Mouse (Mus musculus) lung, embryonic 14.5 days (tissue): ENCODE measurements around the gene Pax8. TPM values are rescaled to one million over a fixed set of nuclear protein-coding genes. Genes with fewer than 3 reads are reported as not detected.

Experiments
- ATAC-seq: fragments of 200-750 bp; cut with Nextera tagmentation; 2 replicates; pipeline ENCODE4 v1.8.0; 2017; ENCODE audit warnings: mild to moderate bottlenecking, moderate TSS enrichment, moderate library complexity; ENCODE audit not compliant: insufficient read depth
- DNase-seq: peaks from one replicate; pipeline ENCODE4 v3.0.0-alpha.2; 2015
- H3K27ac ChIP-seq: fragments of 300-500 bp; sonication (generic); 2 replicates; pipeline ENCODE4 v1.5.1; 2014; ENCODE audit warnings: low read depth, mild to moderate bottlenecking, moderate library complexity
- H3K27me3 ChIP-seq: fragments of 300-500 bp; sonication (generic); 2 replicates; pipeline ENCODE4 v1.6.1; 2014; ENCODE audit warnings: low read length, control low read depth; ENCODE audit not compliant: insufficient read depth
- H3K36me3 ChIP-seq: fragments of 300-500 bp; sonication (generic); 2 replicates; pipeline ENCODE4 v1.6.1; 2014; ENCODE audit warnings: control low read depth; ENCODE audit not compliant: insufficient read depth
- H3K4me1 ChIP-seq: fragments of 300-500 bp; sonication (generic); 2 replicates; pipeline ENCODE4 v1.6.1; 2014; ENCODE audit warnings: antibody characterized with exemption, control low read depth; ENCODE audit not compliant: insufficient read depth
- H3K4me2 ChIP-seq: fragments of 300-500 bp; sonication (generic); 2 replicates; pipeline ENCODE4 v1.6.1; 2014; ENCODE audit warnings: mild to moderate bottlenecking
- H3K4me3 ChIP-seq: fragments of 300-500 bp; sonication (generic); 2 replicates; pipeline ENCODE4 v1.5.1; 2014; ENCODE audit warnings: low read depth, low read length
- H3K9ac ChIP-seq: fragments of 300-500 bp; sonication (generic); 2 replicates; pipeline ENCODE4 v1.6.1; 2014
- H3K9me3 ChIP-seq: fragments of 300-500 bp; sonication (generic); 2 replicates; pipeline ENCODE4 v1.6.1; 2016; ENCODE audit warnings: low read depth, low read length, control low read depth
- CTCF ChIP-seq: IDR thresholded peaks from 2 replicates; pipeline ENCODE4 v1.5.1; 2016; ENCODE audit warnings: antibody characterized with exemption, low read depth
- WGBS: fragments of 180-500 bp; shearing (Covaris S2); extraction: QIAGEN DNeasy Blood & Tissue Kit; methylation state at CpG from one replicate; pipeline ENCODE4 v1.1.7; 2014; 5-methylcytosine and 5-hydroxymethylcytosine counted together
- polyA plus RNA-seq: library from polyadenylated mRNA; unstranded; fragments of >200 nt; fragmentation: Nextera tagmentation; extraction: Ambion mirVana; gene quantifications from 2 replicates; pipeline ENCODE4 v1.2.1, GENCODE M21; 2014

Pax8 gene
- polyA plus RNA-seq, 1 experiment from 2014 or later = not detected

DNA sequence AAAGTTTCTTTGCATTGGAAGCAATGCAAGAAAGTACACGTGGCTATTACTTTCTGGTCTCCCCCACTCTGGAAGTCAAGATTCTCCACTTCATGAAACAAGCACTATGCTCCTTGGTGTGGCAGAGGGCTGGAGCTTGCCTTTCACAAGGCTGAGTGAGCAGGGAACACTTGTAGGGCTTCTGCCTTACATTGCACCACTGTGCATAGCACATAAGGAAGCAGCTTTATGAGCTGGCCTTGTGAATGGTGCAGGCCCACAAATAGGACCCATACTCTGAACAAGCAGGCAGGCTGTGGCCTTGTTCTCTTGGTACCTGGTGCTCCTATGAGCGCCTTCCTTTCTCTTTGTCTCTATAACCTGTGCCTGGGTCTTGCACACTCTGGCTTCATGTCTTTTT lies 82.1 kb downstream of the Pax8 start:
- 75% methylated on average over 2 of the region's 2 CpGs for WGBS
- Histone ChIP-seq H3K36me3 (no peaks in the 10 kb centered on the region), H3K27ac (no peak overlapping the region), H3K27me3 (no peaks in the 10 kb centered on the region), H3K4me3 (no peak overlapping the region), H3K4me1 (no peaks in the 10 kb centered on the region), H3K9me3 (no peaks in the 10 kb centered on the region), H3K4me2 (no peak overlapping the region), H3K9ac (no peak overlapping the region)
- TF ChIP-seq CTCF = no peak
- ATAC-seq (no peak), DNase-seq (no peak)

DNA sequence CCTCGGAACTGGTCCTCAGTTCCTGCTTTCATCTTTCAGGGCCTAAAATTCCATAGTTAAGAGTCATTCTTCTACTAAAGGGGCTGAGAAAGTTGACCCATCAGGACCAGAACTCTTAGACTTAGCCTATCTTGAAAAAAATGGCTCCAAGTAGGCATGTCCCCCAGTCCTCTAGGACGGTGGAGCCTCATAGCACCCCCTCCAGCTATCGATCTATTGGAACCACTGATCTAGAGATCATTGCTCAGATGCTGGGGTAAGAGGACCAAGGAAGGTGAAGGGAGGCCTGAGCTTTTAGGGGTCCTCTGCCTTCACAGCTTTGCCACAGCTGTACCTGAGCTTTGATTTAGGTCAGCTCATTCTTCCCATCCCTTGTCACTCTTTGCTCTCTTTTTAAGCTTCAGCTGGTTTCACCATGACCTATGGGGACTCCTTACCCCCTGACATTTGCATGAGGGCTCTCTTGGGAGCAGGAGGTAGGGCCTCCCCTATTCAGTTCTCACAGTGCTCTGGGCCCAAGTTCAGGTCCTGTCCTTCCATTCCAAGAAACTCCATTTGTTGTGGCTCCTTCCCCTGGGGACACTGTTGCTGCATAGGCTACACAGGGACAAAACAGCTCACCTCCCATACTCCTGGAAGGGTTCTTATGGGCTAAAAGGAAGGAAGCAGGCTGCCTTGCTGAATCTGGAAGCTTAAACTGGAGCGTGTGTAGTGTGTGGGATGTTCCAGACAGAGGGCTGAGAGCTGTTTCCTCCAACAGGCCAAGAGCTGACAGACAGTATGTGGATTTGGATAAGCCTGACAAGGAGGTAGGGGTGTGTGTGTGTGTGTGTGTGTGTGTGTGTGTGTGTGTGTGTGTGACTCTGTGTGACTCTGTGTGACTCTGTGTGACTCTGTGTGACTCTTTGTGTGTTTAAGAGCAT lies 87.8 kb downstream of the Pax8 start:
- no peak for ATAC-seq

DNA sequence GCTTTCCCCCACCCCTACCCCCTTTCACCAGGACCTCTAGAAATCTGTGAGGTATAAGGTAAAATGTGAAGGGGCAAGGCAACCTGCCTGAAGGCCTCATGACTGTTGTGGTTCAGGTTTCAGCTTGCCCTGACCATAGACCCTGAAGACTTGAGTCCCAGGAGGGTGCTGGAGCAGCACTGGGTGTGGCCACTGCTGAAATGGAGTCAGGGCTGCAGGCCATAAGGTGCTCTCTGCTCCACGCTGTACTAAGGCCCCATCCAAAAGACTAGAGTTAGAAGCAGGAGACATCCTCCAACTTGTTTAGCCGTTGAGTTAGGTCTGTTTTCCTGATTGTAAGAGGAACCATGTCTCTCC lies 88.5 kb downstream of the Pax8 start:
- Histone ChIP-seq H3K27ac (no peak overlapping the region), H3K27me3 (no peaks in the 10 kb centered on the region), H3K36me3 (no peaks in the 10 kb centered on the region), H3K4me1 (no peaks in the 10 kb centered on the region), H3K4me2 (no peak overlapping the region), H3K4me3 (peak overlapping the region; percentile 6; the same call in 1 of the 2 replicates), H3K9me3 (no peaks in the 10 kb centered on the region), H3K9ac (no peak overlapping the region)
- ATAC-seq (no peak), DNase-seq (no peak)
- no peak for TF ChIP-seq CTCF
- WGBS = 82% methylated on average over 2 of the region's 2 CpGs

More for the DNA sequence above, 87.8 kb downstream of the Pax8 start:
- no peak for DNase-seq
- no peaks in the 10 kb centered on the region for H3K4me1 ChIP-seq
- no peak for TF ChIP-seq CTCF
- no peak overlapping the region for H3K4me2 ChIP-seq
- H3K36me3 ChIP-seq = no peaks in the 10 kb centered on the region
- no peaks in the 10 kb centered on the region for H3K9me3 ChIP-seq
- no peak overlapping the region for H3K27ac ChIP-seq
- 81% methylated on average over 4 of the region's 4 CpGs for WGBS
- no peak overlapping the region for H3K4me3 ChIP-seq
- H3K27me3 ChIP-seq = no peaks in the 10 kb centered on the region
- H3K9ac ChIP-seq = no peak overlapping the region

DNA sequence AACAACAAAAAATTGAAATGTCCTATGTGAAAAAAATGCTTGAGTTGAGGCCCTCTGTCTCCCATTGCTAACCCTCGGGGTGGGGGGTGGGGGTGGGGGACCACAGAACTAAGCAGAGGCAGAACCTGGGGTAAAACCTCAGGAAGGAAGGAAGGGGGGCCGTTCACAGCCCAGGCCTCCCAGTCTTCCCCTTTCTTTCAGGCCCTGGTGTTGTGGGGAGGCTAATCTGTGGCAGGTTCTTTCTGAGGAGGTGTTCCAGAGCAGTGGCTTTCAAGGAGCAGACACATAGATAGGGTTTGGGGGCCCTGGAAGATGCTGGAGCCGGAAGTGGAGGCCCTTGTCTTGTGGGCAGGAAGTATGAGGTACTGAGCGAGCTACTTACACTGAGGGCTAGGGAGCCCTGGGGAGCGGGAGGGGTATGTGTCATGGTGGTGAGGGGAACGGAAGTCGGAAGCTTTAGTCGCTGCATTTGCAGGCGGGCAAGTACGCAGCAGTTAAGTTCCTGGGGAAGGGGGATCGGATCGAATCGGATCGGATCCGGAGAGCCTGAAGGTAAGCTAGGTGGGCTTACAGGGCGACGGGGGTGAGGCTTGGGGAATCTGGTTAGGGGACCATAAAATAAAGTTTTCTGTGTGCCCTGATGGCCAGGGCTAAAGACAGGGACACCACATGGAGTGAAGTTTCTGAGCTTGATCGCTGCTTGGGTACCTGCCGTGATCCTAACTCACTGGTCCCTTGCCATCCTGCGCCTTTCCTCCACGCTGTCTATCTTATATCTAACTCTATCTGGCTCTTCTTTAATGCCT lies 89.0 kb downstream of the Pax8 start:
- no peaks in the 10 kb centered on the region for H3K36me3 ChIP-seq
- 77% methylated on average over 21 of the region's 21 CpGs for WGBS
- H3K4me3 ChIP-seq = peak overlapping the region; percentile 6; the same call in 1 of the 2 replicates
- no peaks in the 10 kb centered on the region for H3K4me1 ChIP-seq
- no peak for TF ChIP-seq CTCF
- no peak for DNase-seq
- ATAC-seq = no peak
- H3K27me3 ChIP-seq = no peaks in the 10 kb centered on the region
- no peak overlapping the region for H3K9ac ChIP-seq
- H3K27ac ChIP-seq = no peak overlapping the region
- H3K9me3 ChIP-seq = no peaks in the 10 kb centered on the region
- H3K4me2 ChIP-seq = no peak overlapping the region

DNA sequence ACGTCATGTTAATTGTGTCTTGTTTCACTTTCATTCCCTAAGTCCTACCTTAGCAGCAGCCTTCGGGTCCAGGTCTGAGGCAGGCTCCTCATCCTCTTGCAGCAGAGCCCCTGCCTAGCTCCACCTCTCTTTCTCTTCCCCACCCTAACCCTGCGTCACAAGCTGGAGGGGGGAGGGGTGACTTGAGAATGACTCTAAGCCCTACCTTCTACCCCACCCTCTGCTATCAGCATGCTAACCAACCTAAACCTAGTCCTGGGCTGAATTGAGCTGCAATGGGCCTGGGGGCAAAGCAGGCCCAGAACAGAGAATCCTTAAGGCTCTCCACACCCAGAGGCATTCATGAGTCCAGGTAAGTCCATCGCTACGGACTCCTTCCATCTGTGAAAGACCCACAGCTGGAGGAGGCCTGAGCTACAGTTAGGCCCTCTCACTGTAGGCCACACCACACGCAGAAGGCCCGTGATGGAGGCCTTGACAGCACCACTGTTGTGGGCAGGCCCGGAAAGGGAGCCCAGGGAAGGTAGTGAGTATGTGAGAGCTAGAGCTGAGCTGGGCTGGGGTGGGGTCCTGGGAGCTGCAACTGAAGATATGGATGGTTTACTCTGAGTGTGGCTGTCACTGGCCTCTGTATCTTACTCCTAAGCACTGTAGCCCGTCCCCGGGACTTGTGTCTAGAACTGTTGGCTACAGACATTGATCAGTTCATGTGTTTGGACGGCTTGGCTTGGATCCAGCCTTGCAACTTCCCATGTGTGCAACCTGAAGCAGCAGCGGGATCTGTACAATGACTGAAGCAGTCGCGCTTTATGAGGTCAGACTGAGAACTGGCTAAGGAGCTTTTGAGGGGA lies 90.1 kb downstream of the Pax8 start:
- Histone ChIP-seq H3K9ac (no peak overlapping the region), H3K36me3 (no peaks in the 10 kb centered on the region), H3K4me3 (no peak overlapping the region), H3K27ac (no peak overlapping the region), H3K4me2 (0 out of 2 replicates have a peak overlapping the region, but pooled peaks have one; percentile 12), H3K4me1 (no peaks in the 10 kb centered on the region), H3K9me3 (no peaks in the 10 kb centered on the region), H3K27me3 (no peaks in the 10 kb centered on the region)
- no peak for TF ChIP-seq CTCF
- DNase-seq (no peak), ATAC-seq (peak; percentile 49; the same call in 1 of the 2 replicates)
- 67% methylated on average over 14 of the region's 14 CpGs for WGBS

DNA sequence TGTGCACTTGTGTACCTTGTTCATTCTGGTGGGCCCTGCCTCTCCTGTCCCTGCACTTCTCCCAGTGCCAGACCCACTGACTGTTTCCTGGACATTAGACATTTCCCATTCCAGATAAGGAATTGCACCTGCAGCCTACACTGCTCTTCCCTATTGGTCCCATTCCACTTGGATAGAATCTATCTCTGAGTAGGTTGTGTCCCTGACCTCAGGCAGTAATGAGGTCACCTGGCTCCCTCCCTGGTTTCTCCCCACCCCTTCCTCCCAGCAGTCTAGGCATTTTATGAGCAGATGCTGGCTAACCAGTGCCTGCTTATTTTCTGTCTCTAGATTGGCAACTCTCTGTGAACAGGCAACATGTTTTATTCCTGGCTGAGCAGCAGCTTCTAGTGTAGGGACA lies 91.0 kb downstream of the Pax8 start:
- no peaks in the 10 kb centered on the region for H3K4me1 ChIP-seq
- no peak for TF ChIP-seq CTCF
- H3K27ac ChIP-seq = no peak overlapping the region
- no peak for ATAC-seq
- no peaks in the 10 kb centered on the region for H3K27me3 ChIP-seq
- H3K36me3 ChIP-seq = no peaks in the 10 kb centered on the region
- H3K9me3 ChIP-seq = no peaks in the 10 kb centered on the region
- H3K4me3 ChIP-seq = no peak overlapping the region
- no peak overlapping the region for H3K4me2 ChIP-seq
- DNase-seq = no peak
- no peak overlapping the region for H3K9ac ChIP-seq
